Mouse (Mus musculus) ES-Bruce4 (cell line): ENCODE results near the gene A730015C16Rik.

Experiments
- CTCF ChIP-seq: IDR thresholded peaks from one replicate; pipeline ENCODE4 v1.8.1; 2011; ENCODE audit warnings: low read depth, low read length
- EP300 ChIP-seq: IDR thresholded peaks from 2 replicates; pipeline ENCODE4 v1.6.1; 2011; ENCODE audit warnings: low read depth, low read length; ENCODE audit not compliant: insufficient read depth
- POLR2A ChIP-seq: IDR thresholded peaks from one replicate; pipeline ENCODE4 v1.8.1; 2011; ENCODE audit warnings: low read length; ENCODE audit not compliant: insufficient read depth

DNA sequence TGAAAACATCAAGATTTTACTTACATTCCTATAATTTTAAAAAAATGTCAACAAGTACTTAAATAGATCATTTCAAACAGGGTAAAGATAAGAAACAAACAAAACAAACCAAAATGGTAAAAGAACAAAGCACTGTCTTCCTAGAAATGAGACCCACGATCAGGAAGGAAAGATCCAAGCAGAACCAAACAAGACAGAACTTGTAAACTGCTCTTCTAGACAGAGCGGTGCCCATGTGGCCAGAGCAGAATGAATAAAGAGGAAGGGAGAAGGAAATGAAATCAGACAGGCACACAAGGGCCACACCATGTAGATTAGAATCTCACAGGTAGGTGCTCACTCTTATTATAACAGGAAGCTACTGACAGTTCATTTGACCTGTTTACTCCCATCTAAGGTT, 21.8 kb downstream of the A730015C16Rik start:
- no peak for TF ChIP-seq CTCF
- TF ChIP-seq POLR2A: no peak
- no peak for TF ChIP-seq EP300
